Mouse (Mus musculus) forebrain, embryonic 12.5 days (tissue): ENCODE results near the gene Pygl. TPM values are rescaled to one million over a fixed set of nuclear protein-coding genes. Genes with fewer than 3 reads are reported as not detected.
"Not testable (repeated sequence)": the region's sequence is repeated elsewhere in the genome, so short reads cannot be mapped to it uniquely, and the experiment has no call there.

ENCODE experiments used
- ATAC-seq: fragments of 200-750 bp; cut with Nextera tagmentation; 2 replicates; pipeline ENCODE4 v1.8.0; 2017; ENCODE audit warnings: moderate TSS enrichment; ENCODE audit not compliant: low FRiP score
- H3K27ac ChIP-seq: fragments of 300-500 bp; sonication (generic); 2 replicates; pipeline ENCODE4 v1.5.1; 2016; ENCODE audit warnings: mild to moderate bottlenecking
- H3K27me3 ChIP-seq: fragments of 300-500 bp; sonication (generic); 2 replicates; pipeline ENCODE4 v1.6.1; 2016; ENCODE audit warnings: mild to moderate bottlenecking
- H3K36me3 ChIP-seq: fragments of 300-500 bp; sonication (generic); replicated peaks from 2 replicates; pipeline ENCODE4 v1.6.1; 2016; ENCODE audit warnings: mild to moderate bottlenecking
- H3K4me1 ChIP-seq: fragments of 300-500 bp; sonication (generic); 2 replicates; pipeline ENCODE4 v1.6.1; 2016
- H3K4me2 ChIP-seq: fragments of 300-500 bp; sonication (generic); 2 replicates; pipeline ENCODE4 v1.6.1; 2016; ENCODE audit warnings: mild to moderate bottlenecking, moderate library complexity
- H3K4me3 ChIP-seq: fragments of 300-500 bp; sonication (generic); replicated peaks from 2 replicates; pipeline ENCODE4 v1.5.1; 2016; ENCODE audit warnings: mild to moderate bottlenecking
- H3K9ac ChIP-seq: fragments of 300-500 bp; sonication (generic); 2 replicates; pipeline ENCODE4 v1.6.1; 2016; ENCODE audit warnings: mild to moderate bottlenecking
- H3K9me3 ChIP-seq: fragments of 300-500 bp; sonication (generic); 2 replicates; pipeline ENCODE4 v1.6.1; 2016
- WGBS: fragments of 180-500 bp; shearing (Covaris S2); methylation state at CpG from one replicate; pipeline ENCODE4 v1.1.7; 2016; 5-methylcytosine and 5-hydroxymethylcytosine counted together
- polyA plus RNA-seq: library from polyadenylated mRNA; unstranded; fragments of >200 nt; fragmentation: Nextera tagmentation; extraction: Ambion mirVana; gene quantifications from 2 replicates; pipeline ENCODE4 v1.2.1, GENCODE M21; 2016

Pygl gene
- polyA plus RNA-seq, 1 experiment from 2014 or later = 4.9 TPM

DNA sequence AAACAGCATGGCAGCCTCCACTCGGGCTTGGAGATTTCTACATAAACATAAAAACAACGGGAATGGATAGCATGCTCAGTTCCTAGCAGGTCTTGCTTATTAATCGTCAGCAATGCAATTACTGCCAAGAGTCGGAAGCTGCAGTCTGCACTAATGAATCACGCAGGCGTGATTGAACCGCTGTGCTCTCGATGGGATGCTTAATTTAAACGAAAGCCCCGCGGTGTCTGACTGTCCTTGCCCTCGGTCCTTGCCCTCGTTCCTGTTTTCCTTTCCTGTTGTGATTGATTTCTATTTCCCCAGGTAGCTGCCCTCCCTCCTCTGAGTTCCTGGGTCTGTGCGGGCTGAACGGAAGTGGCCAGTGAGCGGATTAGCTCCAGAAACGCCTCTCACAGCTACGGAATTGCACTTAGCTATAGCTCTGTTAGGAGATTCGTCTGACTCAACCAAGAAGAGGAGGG lies 39.0 kb downstream of the Pygl start:
- 29% methylated on average over 19 of the region's 19 CpGs for WGBS
- Histone ChIP-seq H3K4me3 (peak overlapping the region; percentile 26), H3K27me3 (no peaks in the 10 kb centered on the region), H3K9ac (0 out of 2 replicates have a peak overlapping the region, but pooled peaks have one; percentile 0), H3K4me1 (peaks cover 8% of the 10 kb centered on the region), H3K27ac (no peak overlapping the region), H3K9me3 (no peaks in the 10 kb centered on the region), H3K36me3 (no peaks in the 10 kb centered on the region), H3K4me2 (peak overlapping the region; percentile 44)
- ATAC-seq = peak; percentile 55

DNA sequence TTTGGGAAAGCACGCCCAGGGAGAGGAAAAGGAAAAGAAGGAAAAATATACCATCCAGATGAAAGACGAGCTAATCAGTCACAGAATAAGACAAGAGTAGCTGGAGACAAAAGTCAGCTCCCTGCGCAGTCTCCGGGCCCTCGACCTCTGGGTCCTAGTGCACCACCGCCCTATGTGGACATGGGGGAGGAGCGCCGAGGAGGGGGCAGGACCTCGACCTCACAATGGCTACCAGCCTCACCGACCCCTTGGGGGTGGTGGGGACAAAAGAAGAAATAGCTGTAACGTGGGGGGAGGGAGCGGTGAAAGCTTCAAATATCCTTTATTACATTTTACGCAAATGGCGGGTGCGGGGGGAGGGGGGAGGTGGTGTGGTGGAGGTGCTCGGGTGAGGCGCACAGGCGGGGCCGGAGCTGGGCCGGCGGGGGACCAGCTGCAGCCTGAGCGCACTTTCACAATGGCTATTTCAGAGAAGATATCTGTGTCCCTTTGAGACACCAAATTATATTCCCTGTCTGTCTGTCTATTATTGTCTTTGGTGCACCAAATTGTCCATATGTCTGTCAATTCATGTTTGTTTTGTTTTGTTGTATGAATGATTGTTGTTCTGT lies 47.0 kb downstream of the Pygl start:
- WGBS = 78% methylated on average over 22 of the region's 22 CpGs
- no peak overlapping the region for H3K4me3 ChIP-seq
- no peaks in the 10 kb centered on the region for H3K36me3 ChIP-seq
- no peaks in the 10 kb centered on the region for H3K27me3 ChIP-seq
- no peak overlapping the region for H3K9ac ChIP-seq
- no peak for ATAC-seq
- no peak overlapping the region for H3K27ac ChIP-seq
- peaks cover 6% of the 10 kb centered on the region; the same call in 1 of the 2 replicates for H3K9me3 ChIP-seq
- no peaks in the 10 kb centered on the region for H3K4me1 ChIP-seq
- H3K4me2 ChIP-seq = no peak overlapping the region

GRCm38 (mm10) chr12:70183507-70183906 lies 47.8 kb downstream of the Pygl start:
- H3K36me3 ChIP-seq, H3K9ac ChIP-seq, H3K27me3 ChIP-seq, H3K27ac ChIP-seq, ATAC-seq, H3K9me3 ChIP-seq, H3K4me2 ChIP-seq, H3K4me1 ChIP-seq, H3K4me3 ChIP-seq: not testable (repeated sequence)
- 88% methylated on average over 8 of the region's 8 CpGs for WGBS

DNA sequence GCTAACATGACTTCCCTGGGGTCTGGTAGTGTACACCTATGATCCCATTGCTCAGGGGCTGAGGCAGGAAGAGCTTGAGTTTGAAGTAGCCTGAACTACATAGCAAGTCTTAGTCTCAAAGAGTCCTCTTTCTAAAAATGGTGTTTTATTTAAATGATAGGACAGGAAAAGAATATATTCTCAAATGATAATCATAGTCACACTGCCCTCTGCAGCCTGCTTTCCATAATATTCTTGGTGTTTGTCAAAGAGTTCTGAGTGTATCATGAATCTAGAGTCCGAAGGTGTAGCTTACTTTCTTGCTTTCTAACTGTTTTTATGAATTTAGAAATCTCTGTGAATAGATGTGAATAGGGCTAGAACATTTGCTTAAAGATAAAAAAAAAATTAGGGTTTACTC lies 61.3 kb downstream of the Pygl start:
- WGBS = 92% methylated on average over 1 of the region's 1 CpGs
- H3K4me3 ChIP-seq = no peak overlapping the region
- no peak for ATAC-seq

DNA sequence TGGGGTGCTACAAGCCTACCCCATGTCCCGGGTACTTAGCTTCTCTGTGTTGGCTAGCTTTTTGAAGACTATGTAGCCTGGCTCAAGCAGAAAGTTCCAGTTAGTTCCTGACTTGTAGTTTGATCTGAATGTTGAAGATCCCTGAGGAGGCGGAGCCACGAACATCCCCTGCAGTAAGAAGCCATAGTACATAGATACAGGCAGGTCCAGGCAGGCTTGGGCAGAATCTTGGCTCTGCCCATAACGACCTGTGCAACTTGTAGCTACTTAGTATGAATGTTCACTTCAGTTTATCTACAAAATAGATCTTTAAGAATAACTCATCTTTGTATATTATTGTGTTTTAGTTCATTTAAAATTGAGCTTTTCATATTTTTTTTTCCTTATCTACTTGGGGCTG lies 63.3 kb downstream of the Pygl start:
- Histone ChIP-seq H3K36me3 (no peaks in the 10 kb centered on the region), H3K4me2 (no peak overlapping the region), H3K9ac (no peak overlapping the region), H3K4me1 (no peaks in the 10 kb centered on the region), H3K27ac (no peak overlapping the region), H3K27me3 (no peaks in the 10 kb centered on the region), H3K9me3 (no peaks in the 10 kb centered on the region), H3K4me3 (no peak overlapping the region)
- no peak for ATAC-seq
- 89% methylated on average over 4 of the region's 4 CpGs for WGBS

More for the DNA sequence above, 61.3 kb downstream of the Pygl start:
- H3K27ac ChIP-seq = no peak overlapping the region
- H3K4me1 ChIP-seq = no peaks in the 10 kb centered on the region
- no peaks in the 10 kb centered on the region for H3K9me3 ChIP-seq
- H3K27me3 ChIP-seq = no peaks in the 10 kb centered on the region
- no peaks in the 10 kb centered on the region for H3K36me3 ChIP-seq
- H3K4me2 ChIP-seq = no peak overlapping the region
- no peak overlapping the region for H3K9ac ChIP-seq

DNA sequence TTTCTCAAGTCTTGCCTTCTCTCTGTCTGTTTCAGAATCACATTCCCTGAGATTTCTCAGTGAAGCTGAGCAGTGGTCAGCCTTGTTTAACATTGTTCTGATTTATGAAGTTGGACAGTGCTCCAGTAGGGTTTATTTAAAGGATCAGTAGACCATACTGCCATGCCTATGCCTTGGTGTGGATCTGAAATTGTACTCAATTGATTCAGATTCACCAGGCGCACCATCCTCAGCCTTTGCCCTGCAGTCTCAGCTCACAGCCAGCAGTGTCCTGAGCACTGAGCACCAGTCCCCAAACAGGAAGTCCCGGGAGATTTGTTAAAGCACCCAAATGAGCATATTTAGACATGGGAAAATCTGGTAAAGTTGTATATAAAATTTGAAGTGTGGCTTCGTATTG lies 66.5 kb downstream of the Pygl start:
- Histone ChIP-seq H3K4me3 (no peak overlapping the region), H3K4me2 (no peak overlapping the region), H3K27ac (no peak overlapping the region), H3K36me3 (no peaks in the 10 kb centered on the region), H3K9ac (no peak overlapping the region), H3K4me1 (no peaks in the 10 kb centered on the region), H3K27me3 (no peaks in the 10 kb centered on the region), H3K9me3 (no peaks in the 10 kb centered on the region)
- no peak for ATAC-seq
- WGBS = 83% methylated on average over 3 of the region's 3 CpGs

DNA sequence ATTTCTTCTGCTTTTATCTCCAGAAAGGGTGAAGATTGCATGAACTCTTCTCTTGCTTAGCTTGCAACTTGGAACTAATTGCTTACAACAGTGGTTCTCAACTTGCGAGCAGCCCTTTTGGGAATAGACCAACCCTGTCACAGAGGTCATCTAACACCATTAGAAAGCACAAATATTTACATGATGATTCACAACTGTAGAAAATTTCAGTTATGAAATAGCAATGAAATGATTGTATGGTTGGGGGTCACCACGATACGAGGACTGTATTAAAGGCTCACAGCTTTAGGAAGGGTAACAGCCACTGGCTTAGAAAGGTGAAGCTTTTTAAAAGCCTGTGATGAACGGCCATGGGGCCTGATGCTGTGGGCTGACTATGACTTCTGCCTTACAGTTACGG lies 70.2 kb downstream of the Pygl start:
- WGBS = 86% methylated on average over 5 of the region's 5 CpGs
- Histone ChIP-seq H3K4me2 (no peak overlapping the region), H3K9ac (no peak overlapping the region), H3K27me3 (no peaks in the 10 kb centered on the region), H3K36me3 (no peaks in the 10 kb centered on the region), H3K9me3 (no peaks in the 10 kb centered on the region), H3K4me1 (no peaks in the 10 kb centered on the region), H3K4me3 (no peak overlapping the region), H3K27ac (no peak overlapping the region)
- ATAC-seq = no peak

- no peak overlapping the region for H3K27ac ChIP-seq
Measured at GRCm38 (mm10) chr12:70157292-70158066, 73.8 kb downstream of the Pygl start.

GRCm38 (mm10) chr12:70156222-70156621 lies 75.1 kb downstream of the Pygl start:
- ATAC-seq = no peak
- Histone ChIP-seq H3K9me3 (no peaks in the 10 kb centered on the region), H3K36me3 (no peaks in the 10 kb centered on the region), H3K9ac (no peak overlapping the region), H3K4me2 (no peak overlapping the region), H3K4me1 (no peaks in the 10 kb centered on the region), H3K4me3 (no peak overlapping the region), H3K27ac (no peak overlapping the region), H3K27me3 (no peaks in the 10 kb centered on the region)
- WGBS = 80% methylated on average over 6 of the region's 6 CpGs

More at GRCm38 (mm10) chr12:70157292-70158066, 73.8 kb downstream of the Pygl start:
- H3K4me3 ChIP-seq = no peak overlapping the region
- H3K27me3 ChIP-seq = no peaks in the 10 kb centered on the region
- H3K9ac ChIP-seq = no peak overlapping the region
- 56% methylated on average over 5 of the region's 5 CpGs for WGBS
- no peaks in the 10 kb centered on the region for H3K36me3 ChIP-seq
- no peak for ATAC-seq
- H3K9me3 ChIP-seq = no peaks in the 10 kb centered on the region
- no peak overlapping the region for H3K4me2 ChIP-seq
- H3K4me1 ChIP-seq = no peaks in the 10 kb centered on the region

- H3K4me1 ChIP-seq = peaks cover 1% of the 10 kb centered on the region
- peaks cover 1% of the 10 kb centered on the region; the same call in 1 of the 2 replicates for H3K27me3 ChIP-seq
- no peak within 1 kb of the TSS for H3K4me2 ChIP-seq
- H3K9me3 ChIP-seq = no peaks in the 10 kb centered on the region
- no peak for ATAC-seq
- 56% methylated on average over 3 of the region's 3 CpGs for WGBS
- H3K36me3 ChIP-seq = no peaks in the 10 kb centered on the region
- no peak within 1 kb of the TSS for H3K9ac ChIP-seq
- H3K4me3 ChIP-seq = no peak within 1 kb of the TSS
- no peak within 1 kb of the TSS for H3K27ac ChIP-seq
Measured at GRCm38 (mm10) chr12:70153842-70154241, 77.4 kb downstream of the Pygl start, which contains the start of gene Abhd12b. Gene Abhd12b (plus strand): TSS chr12:70154142.

GRCm38 (mm10) chr12:70148631-70149265 lies 82.5 kb downstream of the Pygl start:
- Histone ChIP-seq H3K4me3 (no peak overlapping the region), H3K9ac (no peak overlapping the region), H3K4me1 (peaks cover 11% of the 10 kb centered on the region), H3K27me3 (peaks cover 3% of the 10 kb centered on the region; the same call in 1 of the 2 replicates), H3K9me3 (no peaks in the 10 kb centered on the region), H3K36me3 (no peaks in the 10 kb centered on the region), H3K27ac (no peak overlapping the region), H3K4me2 (peak overlapping the region; percentile 45)
- ATAC-seq = peak; percentile 44; the same call in 1 of the 2 replicates
- WGBS = 12% methylated on average over 11 of the region's 11 CpGs

GRCm38 (mm10) chr12:70147986-70148630 lies 83.2 kb downstream of the Pygl start:
- Histone ChIP-seq H3K4me3 (peak overlapping the region; percentile 11), H3K4me2 (peak overlapping the region; percentile 45), H3K9ac (peak overlapping the region; percentile 29; the same call in 1 of the 2 replicates), H3K27ac (0 out of 2 replicates have a peak overlapping the region, but pooled peaks have one; percentile 13), H3K4me1 (peaks cover 11% of the 10 kb centered on the region), H3K9me3 (no peaks in the 10 kb centered on the region), H3K27me3 (peaks cover 3% of the 10 kb centered on the region; the same call in 1 of the 2 replicates), H3K36me3 (no peaks in the 10 kb centered on the region)
- 0 out of 2 replicates have a peak, but pooled peaks have one; percentile 34 for ATAC-seq
- WGBS = 10% methylated on average over 13 of the region's 13 CpGs
